Mouse (Mus musculus) regulatory T cell (primary cell): ENCODE measurements around the gene Zfp526.

Experiments used
- in situ Hi-C: fragments of 300-600 bp; cut with MboI, MseI; formaldehyde crosslinking; loops from one replicate; pipeline ENCODE4 v1.15.1; 2025; ENCODE audit warnings: high pct_unique_total_duplicates

Gene Zfp526

GRCm38 (mm10) chr7:25267301-25267750, 46.1 kb downstream of the Zfp526 start, which contains the start of gene Cic:
Gene Cic, plus strand, starts transcription at chr7:25267704.
- in situ Hi-C loops, result loop anchor here (25.0 kb wide), 1 partner anchor 1920 kb away; the partner anchor contains the start of genes BC024978, Gm21983, Mia and Rab4b

- in situ Hi-C loops, result loop anchor here (25.0 kb wide), 1 partner anchor 1919 kb away; the partner anchor contains the start of genes BC024978, Gm21983, Mia and Rab4b
These were observed 46.7 kb downstream of the Zfp526 start for GRCm38 (mm10) chr7:25267751-25268463.

GRCm38 (mm10) chr7:25268588-25268987, 47.4 kb downstream of the Zfp526 start:
- in situ Hi-C loops, result loop anchor here (25.0 kb wide), 1 partner anchor 1919 kb away; the partner anchor contains the start of genes BC024978, Gm21983, Mia and Rab4b

- in situ Hi-C loops, result loop anchor here (25.0 kb wide), 1 partner anchor 1918 kb away; the partner anchor contains the start of genes BC024978, Gm21983, Mia and Rab4b
These were observed 47.8 kb downstream of the Zfp526 start for GRCm38 (mm10) chr7:25269029-25269428.

- in situ Hi-C loops, result loop anchor here (5.0 to 25.0 kb wide), 2 partner anchors 137 to 1918 kb away; partner anchors contain the start of genes BC024978, Gm21983, Mia and Rab4b
These were observed 48.5 kb downstream of the Zfp526 start for GRCm38 (mm10) chr7:25269545-25270271.

- in situ Hi-C loops, result loop anchor here (5.0 to 25.0 kb wide), 2 partner anchors 139 to 1916 kb away; partner anchors contain the start of genes BC024978, Gm21983, Mia and Rab4b
These were observed 49.7 kb downstream of the Zfp526 start for GRCm38 (mm10) chr7:25270652-25271633.

- in situ Hi-C loops, result loop anchor here (5.0 to 25.0 kb wide), 2 partner anchors 140 to 1915 kb away; partner anchors contain the start of genes BC024978, Gm21983, Mia and Rab4b
These were observed 50.6 kb downstream of the Zfp526 start for GRCm38 (mm10) chr7:25271651-25272444.

GRCm38 (mm10) chr7:25272445-25273258, 51.4 kb downstream of the Zfp526 start:
- in situ Hi-C loops, result loop anchor here (5.0 to 25.0 kb wide), 2 partner anchors 140 to 1915 kb away; partner anchors contain the start of genes BC024978, Gm21983, Mia and Rab4b

- in situ Hi-C loops, result loop anchor here (5.0 to 25.0 kb wide), 2 partner anchors 141 to 1914 kb away; partner anchors contain the start of genes BC024978, Gm21983, Mia and Rab4b
These were observed 52.3 kb downstream of the Zfp526 start for GRCm38 (mm10) chr7:25273259-25274241.

GRCm38 (mm10) chr7:25274571-25274970, 53.3 kb downstream of the Zfp526 start:
- in situ Hi-C loops, result loop anchor here (5.0 to 25.0 kb wide), 2 partner anchors 142 to 1913 kb away; partner anchors contain the start of genes BC024978, Gm21983, Mia and Rab4b

GRCm38 (mm10) chr7:25274996-25275395, 53.8 kb downstream of the Zfp526 start:
- in situ Hi-C loops, result loop anchor here (5.0 to 25.0 kb wide), 2 partner anchors 143 to 1912 kb away; partner anchors contain the start of genes BC024978, Gm21983, Mia and Rab4b

- in situ Hi-C loops, result no loop called here
These were observed 54.5 kb downstream of the Zfp526 start for GRCm38 (mm10) chr7:25275555-25276298.
